Mouse (Mus musculus): ENCODE measurements around the gene Plekhj1. TPM values are rescaled to one million over a fixed set of nuclear protein-coding genes. Genes with fewer than 3 reads are reported as not detected.

Plekhj1 gene
- polyA plus RNA-seq (2012) = 278 and 319 TPM in 2 replicates

GRCm38 (mm10) chr10:80798150-80799006, at the start of gene Plekhj1, which contains the start of gene Sf3a2:
TSS of gene Plekhj1 (minus strand) at chr10:80798626.
TSS of gene Sf3a2 (plus strand) at chr10:80798198.

GRCm38 (mm10) chr10:80843931-80844547, 45.6 kb upstream of the Plekhj1 start, which contains the start of gene Lingo3:
TSS of gene Lingo3 (minus strand) at chr10:80844039.

GRCm38 (mm10) chr10:80826151-80827062, 28.0 kb upstream of the Plekhj1 start, which contains the start of gene Oaz1:
TSS of gene Oaz1 (plus strand) at chr10:80826656.

GRCm38 (mm10) chr10:80813366-80813765, 14.9 kb upstream of the Plekhj1 start, which contains the start of gene Jsrp1:
TSS of gene Jsrp1 (minus strand) at chr10:80813498.

GRCm38 (mm10) chr10:80804916-80805315, 6.5 kb upstream of the Plekhj1 start, which contains the start of gene Amh:
TSS of gene Amh (plus strand) at chr10:80805243.

GRCm38 (mm10) chr10:80754594-80755290, 43.7 kb downstream of the Plekhj1 start, which contains the start of gene Dot1l:
TSS of gene Dot1l (plus strand) at chr10:80755206.

Other genes starting within 250 kb of the Plekhj1 start
- 237 and 340 TPM in 2 replicates for gene Rexo1, start 237.1 kb downstream of the Plekhj1 start, polyA plus RNA-seq (2012)
- gene Klf16, start 221.3 kb downstream of the Plekhj1 start, polyA plus RNA-seq (2012) = 120 and 125 TPM in 2 replicates
- 412 and 620 TPM in 2 replicates for gene Abhd17a, start 208.3 kb downstream of the Plekhj1 start, polyA plus RNA-seq (2012)
- gene Scamp4, start 195.8 kb downstream of the Plekhj1 start, polyA plus RNA-seq (2012) = 86.8 and 101 TPM in 2 replicates
- 13.4 and 15.6 TPM in 2 replicates for gene Adat3, start 195.7 kb downstream of the Plekhj1 start, polyA plus RNA-seq (2012)
- 1.1 and 1.3 TPM in 2 replicates for gene Gm49322, start 192.6 kb downstream of the Plekhj1 start, polyA plus RNA-seq (2012)
- 452 and 519 TPM in 2 replicates for gene Csnk1g2, start 175.8 kb downstream of the Plekhj1 start, polyA plus RNA-seq (2012)
- 133 and 134 TPM in 2 replicates for gene Btbd2, start 141.6 kb downstream of the Plekhj1 start, polyA plus RNA-seq (2012)
- gene Mknk2, start 120.5 kb downstream of the Plekhj1 start, polyA plus RNA-seq (2012) = 370 and 381 TPM in 2 replicates
- gene Mob3a, start 96.6 kb downstream of the Plekhj1 start, polyA plus RNA-seq (2012) = 37.5 and 39.8 TPM in 2 replicates
- 8.4 and 16.4 TPM in 2 replicates for gene Izumo4, start 96.4 kb downstream of the Plekhj1 start, polyA plus RNA-seq (2012)
- gene Ap3d1, start 56.4 kb downstream of the Plekhj1 start, polyA plus RNA-seq (2012) = 28.2 and 36.4 TPM in 2 replicates
- 125 and 175 TPM in 2 replicates for gene Dot1l, start 43.4 kb downstream of the Plekhj1 start, polyA plus RNA-seq (2012)
- 664 and 723 TPM in 2 replicates for gene Sf3a2, start 428 bp downstream of the Plekhj1 start, polyA plus RNA-seq (2012)
- 2.5 and 3.9 TPM in 2 replicates for gene Amh, start 6.6 kb upstream of the Plekhj1 start, polyA plus RNA-seq (2012)
- gene Jsrp1, start 14.9 kb upstream of the Plekhj1 start, polyA plus RNA-seq (2012) = 0.26 and 2.1 TPM in 2 replicates
- 4,386 and 4,591 TPM in 2 replicates for gene Oaz1, start 28.0 kb upstream of the Plekhj1 start, polyA plus RNA-seq (2012)
- gene Lingo3, start 45.4 kb upstream of the Plekhj1 start, polyA plus RNA-seq (2012) = 0.05 and 0.24 TPM in 2 replicates
- gene Lsm7, start 56.6 kb upstream of the Plekhj1 start, polyA plus RNA-seq (2012) = 214 and 288 TPM in 2 replicates
- gene Sppl2b, start 56.6 kb upstream of the Plekhj1 start, polyA plus RNA-seq (2012) = 109 and 110 TPM in 2 replicates
- gene Tmprss9, start 73.2 kb upstream of the Plekhj1 start, polyA plus RNA-seq (2012) = 0.01 and 0.02 TPM in 2 replicates
- gene Timm13, start 102.3 kb upstream of the Plekhj1 start, polyA plus RNA-seq (2012) = 320 and 356 TPM in 2 replicates
- 66.5 and 79.9 TPM in 2 replicates for gene Lmnb2, start 119.6 kb upstream of the Plekhj1 start, polyA plus RNA-seq (2012)
- 115 and 126 TPM in 2 replicates for gene Gadd45b, start 131.4 kb upstream of the Plekhj1 start, polyA plus RNA-seq (2012)
- gene Gng7, start 216.3 kb upstream of the Plekhj1 start, polyA plus RNA-seq (2012) = 0.65 and 0.67 TPM in 2 replicates
- gene Diras1, start 227.0 kb upstream of the Plekhj1 start, polyA plus RNA-seq (2012) = 0.02 TPM in 1 of 2 replicates, not detected in the other
- gene Slc39a3, start 238.8 kb upstream of the Plekhj1 start, polyA plus RNA-seq (2012) = 8.5 and 9.1 TPM in 2 replicates

Data from megakaryocyte-erythroid progenitor cell, adult 5 weeks (primary cell).